Mouse (Mus musculus) ES-Bruce4 (cell line): ENCODE results near the gene Cers6.

Source experiments
- CTCF ChIP-seq: IDR thresholded peaks from one replicate; pipeline ENCODE4 v1.8.1; 2011; ENCODE audit warnings: low read depth, low read length
- POLR2A ChIP-seq: IDR thresholded peaks from one replicate; pipeline ENCODE4 v1.8.1; 2011; ENCODE audit warnings: low read length; ENCODE audit not compliant: insufficient read depth

DNA sequence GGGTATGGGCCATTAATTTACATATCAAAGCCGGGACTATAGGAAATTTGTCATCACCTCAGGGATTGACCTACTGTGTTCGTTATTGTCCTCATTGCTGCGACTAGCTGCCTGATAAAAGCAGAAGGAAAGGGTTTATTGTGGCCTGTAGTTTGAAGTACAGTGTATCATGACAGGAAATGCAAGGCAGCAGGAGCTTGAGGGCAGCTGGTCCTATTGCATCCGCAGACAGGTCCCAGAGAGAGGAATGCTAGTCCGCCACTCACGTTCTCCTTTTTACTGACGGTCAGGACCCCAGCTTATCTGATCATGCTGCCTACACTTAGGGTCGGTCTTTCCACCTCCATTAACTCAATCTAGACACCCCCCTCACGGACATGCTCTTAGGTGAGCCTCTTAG, 273.7 kb downstream of the Cers6 start:
- TF ChIP-seq CTCF (no peak), POLR2A (no peak)
